Mouse (Mus musculus): ENCODE data around the gene Asic2. TPM values are rescaled to one million over a fixed set of nuclear protein-coding genes. Genes with fewer than 3 reads are reported as not detected.
A peak's percentile ranks its signal among the peaks of the same experiment; 100 is the strongest.

The Asic2 gene
- polyA plus RNA-seq, 1 experiment from 2014 or later, result 0.28 TPM

DNA sequence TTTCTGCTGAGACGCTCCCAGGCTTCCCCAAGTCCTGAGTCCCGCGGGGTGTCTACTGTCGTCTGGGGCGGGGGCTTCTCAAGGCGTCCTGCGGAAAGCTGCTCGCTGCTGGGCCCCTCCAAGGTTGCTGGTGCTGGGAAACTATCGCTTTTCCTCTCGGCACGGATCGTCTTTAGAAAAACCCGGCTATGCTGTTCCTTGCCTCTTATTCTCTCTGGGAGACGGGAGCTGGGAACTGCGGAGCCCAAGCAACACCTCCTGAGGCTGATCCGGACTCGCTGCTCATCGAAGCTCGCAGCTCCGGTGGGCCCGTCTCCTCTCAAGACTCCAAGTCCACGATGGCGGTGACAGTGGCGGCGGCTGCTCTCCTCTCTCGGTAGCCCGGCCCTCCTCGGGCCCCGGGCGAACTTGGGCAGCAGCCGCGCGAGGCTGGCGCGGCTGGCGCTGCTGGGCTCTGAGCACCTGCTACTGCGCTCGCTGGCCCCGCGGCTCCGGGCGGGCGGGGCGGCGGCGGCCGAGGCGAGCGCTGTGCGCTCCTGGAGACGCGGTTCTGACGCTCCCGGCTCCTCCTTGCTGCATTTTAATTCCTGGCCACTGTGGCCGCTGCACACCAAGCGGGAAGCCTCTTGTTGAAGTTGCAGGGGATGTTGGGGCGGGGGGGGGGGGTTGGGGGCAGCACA is 815.0 kb downstream of the Asic2 start:
- no peak for TF ChIP-seq CTCF (IDR thresholded peaks at IDR 0.05; ENCODE audit: low read depth)
- no peak overlapping the region for H3K27ac ChIP-seq (ENCODE audit: low read depth)
- DNase-seq (peak; percentile 73), ATAC-seq (ENCODE audit: insufficient read depth) (peak; percentile 74)
- H3K4me2 ChIP-seq, result peak overlapping the region; percentile 94
- 0 out of 2 replicates have a peak, but pooled peaks cover 3% of the 10 kb centered on the region for H3K4me1 ChIP-seq (ENCODE audit: insufficient read depth)
- peaks cover 71% of the 10 kb centered on the region for H3K27me3 ChIP-seq (ENCODE audit: insufficient read depth, low read length)
- under 1% methylated on average over 57 of the region's 57 CpGs for WGBS
- no peak overlapping the region for H3K9ac ChIP-seq
- H3K4me3 ChIP-seq (ENCODE audit: low read depth, low read length), result peak overlapping the region; percentile 49
- no peaks in the 10 kb centered on the region for H3K36me3 ChIP-seq (ENCODE audit: insufficient read depth)
- H3K9me3 ChIP-seq (ENCODE audit: low read depth, low read length), result no peaks in the 10 kb centered on the region

DNA sequence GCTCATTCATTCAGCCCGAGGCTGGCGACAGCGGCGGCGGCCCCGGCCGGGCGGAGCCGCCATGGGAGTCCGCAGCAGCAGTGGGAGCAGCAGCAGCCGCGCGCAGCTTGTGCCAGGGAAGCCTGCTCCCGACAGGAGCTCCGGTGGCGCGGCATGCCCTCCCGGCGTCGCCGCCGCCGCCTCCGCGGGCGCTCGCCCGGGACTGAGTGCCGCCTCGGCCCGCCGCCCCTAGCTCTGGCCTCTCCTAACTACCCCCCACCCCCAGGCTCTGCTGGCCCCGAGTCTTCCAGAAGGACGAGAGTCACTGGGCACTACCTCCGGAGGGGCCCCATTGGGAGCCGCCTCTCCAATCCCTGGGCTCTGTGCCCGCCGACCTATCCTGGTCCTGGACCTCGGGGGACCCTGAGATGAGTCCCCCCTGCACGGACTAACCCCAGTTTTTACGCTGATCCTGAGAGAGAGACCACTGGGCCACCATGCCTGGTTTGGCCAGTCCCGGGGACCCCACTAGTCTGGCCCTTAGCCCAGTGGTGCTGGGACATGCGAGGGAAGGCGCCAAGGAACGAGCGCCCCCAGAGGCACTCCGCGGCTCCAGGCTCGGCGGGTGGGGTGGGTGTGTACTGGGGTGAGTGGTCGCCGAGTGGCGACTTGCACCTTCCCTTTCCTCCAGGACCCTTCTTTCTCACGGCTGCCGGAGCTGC is 815.6 kb downstream of the Asic2 start:
- Histone ChIP-seq H3K9ac (peak overlapping the region; percentile 40), H3K4me1 (ENCODE audit: insufficient read depth) (0 out of 2 replicates have a peak, but pooled peaks cover 3% of the 10 kb centered on the region), H3K27ac (ENCODE audit: low read depth) (no peak overlapping the region), H3K27me3 (ENCODE audit: insufficient read depth, low read length) (peaks cover 71% of the 10 kb centered on the region), H3K36me3 (ENCODE audit: insufficient read depth) (no peaks in the 10 kb centered on the region), H3K9me3 (ENCODE audit: low read depth, low read length) (no peaks in the 10 kb centered on the region), H3K4me2 (peak overlapping the region; percentile 94), H3K4me3 (ENCODE audit: low read depth, low read length) (peak overlapping the region; percentile 49)
- TF ChIP-seq CTCF (IDR thresholded peaks at IDR 0.05; ENCODE audit: low read depth), result peak; percentile 57
- DNase-seq (peak; percentile 55), ATAC-seq (ENCODE audit: insufficient read depth) (peak; percentile 69)
- WGBS, result under 1% methylated on average over 55 of the region's 55 CpGs

DNA sequence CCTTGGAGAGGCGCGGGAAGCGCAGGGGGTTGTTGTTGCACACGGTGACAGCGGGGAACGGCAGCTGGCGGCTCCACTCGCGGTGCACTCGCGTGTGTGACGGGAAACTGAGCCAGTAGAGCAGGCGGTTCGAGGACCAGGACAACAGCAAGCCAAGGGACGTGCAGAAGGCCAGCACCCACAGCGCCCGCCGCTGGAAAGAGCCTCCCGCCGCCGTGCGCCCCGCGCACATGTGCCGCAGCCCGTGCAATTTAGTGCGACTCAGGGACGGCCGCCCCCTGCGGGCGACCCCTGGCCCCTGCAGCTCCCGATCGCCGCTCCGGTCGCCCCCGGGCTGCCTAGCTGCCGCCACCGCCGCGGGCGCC is 816.3 kb downstream of the Asic2 start:
- no peaks in the 10 kb centered on the region for H3K36me3 ChIP-seq (ENCODE audit: insufficient read depth)
- H3K4me2 ChIP-seq, result peak overlapping the region; percentile 94
- WGBS, result under 1% methylated on average over 42 of the region's 42 CpGs
- H3K27ac ChIP-seq (ENCODE audit: low read depth), result no peak overlapping the region
- H3K4me1 ChIP-seq (ENCODE audit: insufficient read depth), result 0 out of 2 replicates have a peak, but pooled peaks cover 3% of the 10 kb centered on the region
- TF ChIP-seq CTCF (IDR thresholded peaks at IDR 0.05; ENCODE audit: low read depth), result peak; percentile 42
- H3K9ac ChIP-seq, result peak overlapping the region; percentile 40
- peaks cover 71% of the 10 kb centered on the region for H3K27me3 ChIP-seq (ENCODE audit: insufficient read depth, low read length)
- DNase-seq (peak; percentile 64), ATAC-seq (ENCODE audit: insufficient read depth) (peak; percentile 53)
- no peaks in the 10 kb centered on the region for H3K9me3 ChIP-seq (ENCODE audit: low read depth, low read length)
- H3K4me3 ChIP-seq (ENCODE audit: low read depth, low read length), result peak overlapping the region; percentile 49

DNA sequence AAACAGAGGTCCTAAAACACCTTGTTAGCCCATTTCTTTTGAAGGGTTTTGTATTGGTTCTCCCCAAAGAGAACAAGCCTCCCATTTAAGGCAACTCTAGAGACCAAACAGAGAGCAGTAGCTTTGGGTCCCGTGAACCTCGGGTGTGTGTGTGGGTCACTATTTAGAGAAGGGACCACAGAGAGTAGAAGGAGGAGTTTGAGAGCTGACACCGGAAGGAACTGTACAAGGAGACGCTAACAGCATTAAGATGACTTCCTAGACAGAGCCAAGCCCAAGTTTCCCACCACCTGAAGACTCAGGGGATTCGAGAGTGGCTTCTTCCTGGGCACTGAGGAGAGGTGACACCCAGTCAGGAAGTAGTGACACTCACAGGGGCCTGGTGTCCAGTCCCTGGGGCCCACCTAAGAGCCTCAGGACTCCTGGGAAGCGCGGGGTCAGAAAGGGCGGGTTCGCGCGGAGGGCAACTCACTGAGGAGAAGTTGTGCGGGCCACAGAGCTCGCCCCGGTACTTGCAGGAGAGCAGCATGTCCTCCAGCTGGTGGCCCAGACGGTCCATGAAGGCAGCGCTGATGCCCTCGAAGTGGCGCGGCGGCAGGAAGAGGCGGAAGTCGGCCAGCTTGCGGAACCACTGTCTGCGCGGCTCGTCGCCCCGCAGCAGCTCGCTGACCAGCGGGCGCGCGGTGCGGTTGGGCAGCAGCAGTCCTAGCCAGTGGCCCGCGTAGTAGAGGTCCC is 816.8 kb downstream of the Asic2 start:
- no peaks in the 10 kb centered on the region for H3K9me3 ChIP-seq (ENCODE audit: low read depth, low read length)
- peaks cover 71% of the 10 kb centered on the region for H3K27me3 ChIP-seq (ENCODE audit: insufficient read depth, low read length)
- no peaks in the 10 kb centered on the region for H3K36me3 ChIP-seq (ENCODE audit: insufficient read depth)
- H3K27ac ChIP-seq (ENCODE audit: low read depth), result no peak overlapping the region
- peak; percentile 45 for DNase-seq
- peak overlapping the region; percentile 94 for H3K4me2 ChIP-seq
- 0 out of 2 replicates have a peak, but pooled peaks cover 3% of the 10 kb centered on the region for H3K4me1 ChIP-seq (ENCODE audit: insufficient read depth)
- peak overlapping the region; percentile 40 for H3K9ac ChIP-seq
- peak overlapping the region; percentile 49 for H3K4me3 ChIP-seq (ENCODE audit: low read depth, low read length)
- TF ChIP-seq CTCF (IDR thresholded peaks at IDR 0.05; ENCODE audit: low read depth), result no peak
- 0 out of 2 replicates have a peak, but pooled peaks have one; percentile 28 for ATAC-seq (ENCODE audit: insufficient read depth)
- WGBS, result 2% methylated on average over 36 of the region's 36 CpGs

DNA sequence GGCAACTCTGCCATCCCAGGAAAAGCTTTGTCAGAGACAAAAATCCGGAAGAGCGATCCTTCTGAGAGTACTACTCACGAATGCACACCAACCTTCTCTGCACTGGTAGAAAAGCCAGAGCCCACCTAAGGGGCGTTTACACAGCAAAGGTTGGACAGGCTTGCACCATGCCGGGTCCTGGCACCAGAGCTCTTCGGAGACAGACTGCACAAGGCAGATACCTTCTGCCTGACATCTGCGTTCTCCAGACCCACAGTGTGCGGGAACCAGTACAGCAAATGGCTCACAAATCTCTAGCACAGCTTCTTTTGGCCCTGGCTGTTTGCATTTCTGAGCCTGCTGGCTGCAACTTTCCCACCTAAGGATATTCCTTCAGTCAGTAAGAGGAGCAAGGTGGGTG is 817.6 kb downstream of the Asic2 start:
- no peaks in the 10 kb centered on the region for H3K9me3 ChIP-seq (ENCODE audit: low read depth, low read length)
- ATAC-seq (ENCODE audit: insufficient read depth), result no peak
- 59% methylated on average over 8 of the region's 8 CpGs for WGBS
- no peak overlapping the region for H3K4me3 ChIP-seq (ENCODE audit: low read depth, low read length)
- H3K27me3 ChIP-seq (ENCODE audit: insufficient read depth, low read length), result peaks cover 64% of the 10 kb centered on the region
- H3K9ac ChIP-seq, result no peak overlapping the region
- no peak for DNase-seq
- H3K36me3 ChIP-seq (ENCODE audit: insufficient read depth), result no peaks in the 10 kb centered on the region
- no peak overlapping the region for H3K4me2 ChIP-seq
- TF ChIP-seq CTCF (IDR thresholded peaks at IDR 0.05; ENCODE audit: low read depth), result no peak
- H3K27ac ChIP-seq (ENCODE audit: low read depth), result no peak overlapping the region
- H3K4me1 ChIP-seq (ENCODE audit: insufficient read depth), result 0 out of 2 replicates have a peak, but pooled peaks cover 3% of the 10 kb centered on the region

DNA sequence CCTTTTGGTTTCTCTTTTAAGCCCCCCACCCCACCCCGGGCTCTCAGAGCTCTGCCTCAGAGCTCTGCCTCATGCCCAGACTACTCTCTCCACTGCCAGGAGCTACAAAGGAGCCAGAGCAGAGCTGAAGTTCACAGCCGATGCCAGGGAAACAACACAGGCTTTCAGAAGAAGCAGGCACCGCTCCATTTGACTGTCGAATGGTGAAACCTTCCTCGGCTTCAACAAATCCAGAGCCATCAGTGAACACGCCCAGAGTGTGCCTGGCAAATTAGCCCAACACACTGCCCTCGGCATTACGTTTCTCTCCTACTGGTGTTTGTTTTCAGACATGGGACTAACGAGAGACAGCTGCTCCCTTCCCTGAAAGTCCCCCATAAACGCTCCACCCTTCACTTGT is 819.8 kb downstream of the Asic2 start:
- WGBS, result 52% methylated on average over 10 of the region's 10 CpGs
- H3K36me3 ChIP-seq (ENCODE audit: insufficient read depth), result no peaks in the 10 kb centered on the region
- no peak overlapping the region for H3K27ac ChIP-seq (ENCODE audit: low read depth)
- H3K27me3 ChIP-seq (ENCODE audit: insufficient read depth, low read length), result peaks cover 45% of the 10 kb centered on the region
- TF ChIP-seq CTCF (IDR thresholded peaks at IDR 0.05; ENCODE audit: low read depth), result no peak
- H3K9ac ChIP-seq, result no peak overlapping the region
- 0 out of 2 replicates have a peak, but pooled peaks cover 3% of the 10 kb centered on the region for H3K4me1 ChIP-seq (ENCODE audit: insufficient read depth)
- ATAC-seq (ENCODE audit: insufficient read depth), result no peak
- no peak overlapping the region for H3K4me3 ChIP-seq (ENCODE audit: low read depth, low read length)
- DNase-seq, result no peak
- H3K9me3 ChIP-seq (ENCODE audit: low read depth, low read length), result no peaks in the 10 kb centered on the region
- H3K4me2 ChIP-seq, result no peak overlapping the region
